Mouse (Mus musculus) layer of hippocampus, postnatal 36 days (tissue): Measurements from ENCODE around the gene Agt. TPM values are rescaled to one million over a fixed set of nuclear protein-coding genes. Genes with fewer than 3 reads are reported as not detected.

ENCODE experiments used
- DNase-seq, 2 experiments: peaks; one replicate each; pipeline ENCODE4 v3.0.0; 2022
- total RNA-seq, 2 experiments: library from RNA; stranded (reverse); gene quantifications; 2 replicates each; pipeline ENCODE4 v1.2.3; 2021

Agt gene
- total RNA-seq, 2 experiments from 2014 or later: 29.9 to 30.8 TPM

DNA sequence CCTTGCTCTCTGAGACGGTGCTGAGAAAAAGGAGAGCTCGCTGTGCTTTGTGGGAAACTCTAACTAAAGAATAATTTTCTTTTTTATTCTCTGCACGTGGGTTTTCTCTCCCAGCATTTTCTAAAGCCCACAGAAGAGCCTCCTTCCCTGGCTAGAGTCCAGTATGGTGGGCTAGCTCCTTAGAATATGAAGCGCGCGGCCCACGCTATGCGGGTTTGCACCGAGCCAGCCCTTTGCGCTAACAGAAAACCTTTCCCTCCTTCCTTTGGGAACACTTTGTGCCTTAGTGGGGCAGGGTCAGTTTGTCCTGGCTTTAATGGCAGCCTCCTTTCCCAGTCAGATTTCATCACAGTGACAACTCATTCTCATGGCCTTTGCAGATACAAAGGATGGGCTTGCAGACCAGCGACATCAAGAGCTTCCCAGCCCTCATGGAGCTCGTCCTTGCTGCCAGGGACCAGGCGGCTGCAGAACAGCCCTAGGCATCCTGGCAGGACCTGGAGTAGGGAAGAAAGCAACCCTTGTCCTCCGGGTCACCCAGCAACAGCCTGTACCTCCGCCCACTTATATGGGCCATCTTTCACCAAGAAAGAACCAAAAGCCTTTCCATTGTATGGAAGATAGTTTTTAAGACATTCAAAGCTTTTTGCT, 18.4 kb downstream of the Agt start:
- no peak for DNase-seq

DNA sequence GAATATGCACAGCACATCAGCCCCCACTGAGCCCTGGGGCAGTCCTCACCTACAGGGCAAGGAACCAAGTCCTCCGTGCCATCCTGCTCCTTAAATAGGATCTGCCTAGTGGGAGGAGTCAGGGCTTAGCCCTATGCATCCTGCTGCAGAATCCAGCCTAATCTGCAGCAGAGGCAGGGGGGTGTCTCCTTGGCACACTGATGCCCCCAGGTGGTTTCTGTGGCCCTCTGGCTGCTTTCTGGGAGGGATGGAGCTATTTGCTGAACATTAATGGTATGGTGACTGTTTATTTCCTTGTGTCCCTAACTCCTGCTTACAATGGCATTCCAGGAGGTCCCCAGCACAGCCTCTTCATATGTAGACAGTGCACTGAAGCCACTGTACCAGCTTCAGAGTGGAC, 21.3 kb downstream of the Agt start:
- DNase-seq: no peak

DNA sequence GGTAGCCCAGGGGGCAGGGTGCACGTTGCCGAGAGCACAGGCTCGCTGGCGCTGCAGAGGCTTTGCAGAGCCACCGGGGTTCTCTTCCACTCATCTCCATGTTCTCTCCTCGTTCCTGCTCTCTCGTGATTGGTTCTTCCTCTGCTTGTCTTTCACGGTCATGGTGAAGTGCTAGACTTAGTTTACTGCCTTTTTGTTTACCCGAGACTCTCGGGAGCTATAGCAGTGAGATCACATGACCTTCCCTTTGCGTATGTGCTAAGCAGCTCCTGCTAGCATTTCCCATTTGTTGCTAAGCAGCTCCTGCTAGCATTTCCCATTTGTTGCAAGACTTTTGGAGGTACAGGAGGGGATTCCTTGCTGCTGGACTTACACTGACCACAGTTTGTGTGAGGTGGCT, 22.2 kb downstream of the Agt start:
- no peak for DNase-seq

DNA sequence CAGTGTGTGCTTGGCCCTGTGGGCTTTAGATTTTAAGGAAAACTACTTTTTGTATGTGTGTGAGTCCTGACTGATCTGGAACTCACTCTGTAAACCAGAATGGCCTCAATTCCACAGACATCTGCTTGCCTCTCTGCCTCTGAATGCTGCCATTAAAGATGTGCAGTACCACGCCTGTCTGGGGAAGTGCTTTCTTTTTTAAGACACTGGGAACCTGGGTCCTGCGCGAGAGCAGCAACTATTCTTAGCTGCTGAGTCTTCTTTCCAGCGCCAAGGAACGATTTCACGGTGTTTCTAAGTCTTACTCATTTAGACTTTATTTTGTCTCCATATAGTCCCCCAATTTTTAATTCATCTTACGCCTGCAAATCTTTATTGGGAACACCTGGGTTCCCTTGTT, 22.7 kb downstream of the Agt start:
- no peak for DNase-seq

DNA sequence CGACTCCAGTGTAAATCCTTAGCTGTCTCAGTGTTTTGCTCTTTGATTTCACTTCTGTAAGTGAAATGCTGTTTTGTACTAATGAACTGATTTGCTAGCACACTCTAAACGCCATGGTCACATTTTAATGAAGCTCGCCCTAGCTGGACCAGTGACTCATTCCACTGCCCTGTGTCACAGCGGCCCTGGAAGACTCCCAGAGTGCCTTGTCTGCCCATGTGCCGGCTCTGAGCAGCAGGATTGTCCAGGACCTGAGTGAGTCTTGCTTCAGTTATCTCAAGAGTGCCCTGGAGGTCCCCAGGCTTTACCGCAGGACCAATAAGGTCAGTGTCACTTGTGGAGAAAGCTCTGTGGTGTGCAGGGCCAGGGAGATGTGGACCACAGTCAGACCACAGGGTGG, 23.1 kb downstream of the Agt start:
- no peak for DNase-seq

DNA sequence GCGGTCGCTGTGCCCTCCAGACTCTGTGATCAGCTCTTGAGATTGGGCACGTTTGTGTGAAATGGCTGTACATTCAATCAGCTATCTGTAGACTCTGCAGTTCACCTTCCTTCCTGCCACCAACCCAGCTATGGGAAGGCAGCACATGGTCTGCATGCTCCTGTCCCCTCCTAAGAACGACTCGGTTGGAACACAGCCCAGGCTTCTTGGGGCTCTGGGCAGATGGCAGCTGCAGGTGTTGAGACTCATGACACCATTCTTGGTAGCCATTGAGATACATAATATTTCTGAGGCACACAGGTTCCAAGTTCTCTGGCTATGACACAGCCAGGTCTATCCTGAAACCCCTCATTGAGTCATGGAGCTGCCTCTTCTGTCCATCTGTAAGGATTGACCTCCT, 26.2 kb downstream of the Agt start:
- no peak for DNase-seq

DNA sequence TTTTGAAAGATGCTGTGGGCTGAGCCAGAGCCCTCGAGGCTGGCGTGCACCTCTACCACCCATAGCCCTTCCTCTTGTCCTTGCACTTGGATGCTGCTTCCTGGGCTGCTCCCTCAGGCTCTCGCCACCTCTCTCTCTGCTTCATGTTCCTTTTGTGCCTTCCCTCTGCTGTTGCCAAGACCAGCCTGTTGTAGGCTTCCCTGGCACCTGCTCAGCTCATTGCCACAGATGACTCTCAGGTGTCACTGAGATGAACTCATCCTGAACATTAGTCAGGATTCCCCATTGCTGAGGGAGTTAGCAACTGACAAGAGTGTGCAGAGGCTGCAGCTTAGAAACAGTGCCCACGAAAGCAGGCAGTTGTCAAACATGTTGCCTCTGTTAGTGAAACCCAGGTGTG, 27.5 kb downstream of the Agt start:
- DNase-seq: no peak

DNA sequence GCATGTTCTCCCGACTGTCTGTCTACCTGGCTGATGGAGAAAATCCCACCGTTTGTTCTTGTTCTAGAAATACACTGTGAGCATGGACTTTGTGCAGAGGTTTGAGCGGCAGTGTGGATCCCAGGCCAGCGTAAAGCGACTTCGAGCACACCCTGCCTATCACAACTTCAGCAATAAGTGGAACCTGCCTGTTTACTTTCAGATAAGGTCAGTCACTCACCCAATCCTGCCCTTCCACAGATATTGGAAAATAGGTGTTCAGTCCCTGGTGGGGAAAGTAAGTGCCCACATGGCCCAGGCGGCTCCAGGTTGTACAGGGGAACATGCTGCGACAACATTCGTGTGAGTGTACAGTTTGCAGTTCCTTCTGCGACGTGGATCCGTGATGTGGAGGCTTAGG, 28.6 kb downstream of the Agt start:
- DNase-seq: no peak

DNA sequence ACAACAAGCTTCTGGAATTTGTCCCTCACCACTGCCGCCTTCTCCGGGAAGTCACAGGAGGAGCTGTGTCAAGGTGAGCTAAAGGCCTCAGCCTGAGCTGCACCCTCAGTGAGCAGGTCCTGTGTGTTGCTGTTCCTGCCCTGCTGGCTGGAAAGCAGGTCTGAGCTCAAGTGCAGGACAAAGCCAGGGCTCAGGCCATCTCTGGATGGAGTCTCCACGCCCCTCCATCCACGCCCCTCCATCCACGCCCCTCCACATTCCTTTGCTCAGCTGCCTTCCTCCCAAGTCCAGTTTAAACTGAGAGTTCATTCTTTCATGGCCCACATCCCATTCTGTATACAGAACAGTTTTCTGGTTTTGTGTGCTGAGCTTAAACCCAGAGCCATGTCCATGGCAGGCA, 34.1 kb downstream of the Agt start:
- DNase-seq: no peak

DNA sequence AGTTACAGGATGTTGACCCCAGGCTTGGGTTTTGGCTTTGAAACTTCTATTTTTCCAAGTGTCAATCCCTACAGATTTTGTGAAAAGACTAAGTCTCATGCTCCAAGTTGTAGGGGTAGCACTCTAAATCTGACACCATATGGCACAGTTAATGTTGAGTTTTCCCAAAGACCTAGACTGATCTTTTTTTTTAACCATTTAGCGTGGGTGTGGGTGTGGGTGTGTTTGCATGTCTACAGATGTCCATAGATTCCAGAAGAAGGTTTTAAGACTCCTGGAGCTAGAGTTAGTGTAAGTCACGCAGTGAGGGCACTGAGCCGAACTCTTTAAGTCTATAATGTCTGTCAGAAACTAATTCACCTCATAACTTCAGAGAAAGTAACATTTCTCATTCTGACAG, 36.9 kb downstream of the Agt start:
- no peak for DNase-seq

DNA sequence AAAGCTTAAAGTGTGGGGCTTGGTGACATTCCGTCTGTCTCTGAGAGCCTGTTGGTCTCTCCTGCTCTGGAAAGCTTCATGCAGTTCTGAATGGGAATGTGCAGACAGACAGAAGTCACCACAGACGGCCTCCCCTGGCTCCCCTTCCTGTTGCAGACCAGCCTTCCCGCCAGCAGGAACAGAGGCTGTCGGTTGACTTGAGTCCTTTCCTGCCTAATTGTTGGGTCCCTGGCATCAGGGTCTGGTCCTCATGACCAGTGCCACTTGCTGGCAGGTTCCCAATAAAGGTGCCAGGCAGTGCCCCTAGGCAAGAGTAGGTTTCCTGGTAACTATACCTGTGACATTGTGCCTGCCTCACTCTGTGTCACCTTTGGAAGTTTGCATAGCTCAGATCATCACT, 38.5 kb downstream of the Agt start:
- no peak for DNase-seq

DNA sequence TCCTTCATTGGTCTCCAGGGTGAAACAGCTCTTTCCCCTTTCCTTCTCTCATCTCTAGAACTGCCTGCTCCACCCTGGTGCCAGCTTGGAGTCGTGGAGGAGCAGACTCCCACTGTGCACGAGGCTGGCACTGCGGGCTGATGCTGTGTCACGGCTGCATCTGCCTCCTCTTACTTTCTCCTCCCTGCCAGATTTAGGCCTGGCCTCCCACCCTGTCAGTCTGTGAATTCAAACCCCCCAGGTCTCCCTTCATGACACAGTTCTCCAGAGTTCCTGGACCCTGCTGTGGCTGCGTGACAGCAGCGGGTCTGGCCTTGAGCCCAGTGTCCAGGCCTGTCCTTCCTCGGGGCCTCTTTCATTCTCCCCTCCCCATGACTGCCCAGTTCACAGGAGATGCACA, 39.0 kb downstream of the Agt start:
- DNase-seq: no peak

DNA sequence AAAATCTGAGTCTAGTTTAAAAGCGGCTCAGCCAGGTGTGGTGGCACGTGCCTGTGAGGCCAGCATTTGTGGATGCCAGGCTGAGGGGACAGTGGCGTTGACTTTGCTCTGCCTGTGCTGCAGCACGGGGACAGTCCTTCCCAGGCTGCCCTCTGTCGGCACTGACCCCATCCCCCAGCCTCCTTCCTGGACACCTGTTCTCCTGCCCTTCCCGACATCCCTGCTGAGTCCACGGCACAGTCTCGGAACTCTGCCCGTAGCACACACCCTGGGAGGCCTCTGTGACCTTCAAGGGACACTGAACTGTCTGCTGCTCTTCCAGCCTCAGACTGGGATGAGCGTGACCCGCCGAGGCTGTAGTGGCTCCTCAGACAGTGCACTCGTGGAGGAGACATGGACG, 39.4 kb downstream of the Agt start:
- no peak for DNase-seq

DNA sequence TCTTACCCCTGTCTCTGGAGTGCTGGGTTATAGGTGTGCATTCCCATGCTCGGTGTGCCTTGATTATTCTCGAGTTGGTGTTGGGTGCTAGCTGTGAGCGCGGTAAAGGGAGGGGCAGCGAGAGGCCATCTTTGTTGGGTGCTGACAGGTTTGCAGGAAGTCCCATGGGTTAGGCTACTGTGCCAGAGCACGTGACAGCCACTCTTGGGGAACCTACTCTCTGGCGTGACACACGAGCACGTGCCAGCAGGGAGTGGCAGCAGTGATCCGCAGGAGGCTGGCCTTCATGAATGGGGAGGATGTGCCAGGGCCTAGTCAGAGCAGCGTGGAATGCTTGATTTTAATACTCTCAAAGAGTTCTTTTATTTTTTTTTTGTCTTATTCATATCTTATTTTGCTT, 43.2 kb downstream of the Agt start:
- no peak for DNase-seq

DNA sequence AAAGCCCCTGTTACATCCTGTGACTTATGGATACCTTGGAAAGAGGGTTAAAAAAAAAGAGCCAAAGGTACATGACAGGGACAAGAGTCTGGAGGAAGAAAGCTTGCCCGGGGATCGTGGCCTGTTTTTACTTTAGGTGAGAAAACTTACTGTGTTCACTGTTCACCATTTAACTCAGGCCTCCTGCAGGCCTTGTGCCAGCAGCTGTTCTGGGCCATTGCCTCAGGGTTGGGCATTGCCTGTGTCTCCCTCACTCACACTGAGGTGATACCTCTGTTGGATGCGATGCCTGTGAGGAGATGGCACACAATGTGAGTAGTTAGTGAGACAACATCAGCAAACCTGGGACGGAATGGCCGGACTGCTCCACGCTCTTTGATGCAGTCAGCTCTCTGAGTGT, 47.6 kb downstream of the Agt start:
- no peak for DNase-seq

DNA sequence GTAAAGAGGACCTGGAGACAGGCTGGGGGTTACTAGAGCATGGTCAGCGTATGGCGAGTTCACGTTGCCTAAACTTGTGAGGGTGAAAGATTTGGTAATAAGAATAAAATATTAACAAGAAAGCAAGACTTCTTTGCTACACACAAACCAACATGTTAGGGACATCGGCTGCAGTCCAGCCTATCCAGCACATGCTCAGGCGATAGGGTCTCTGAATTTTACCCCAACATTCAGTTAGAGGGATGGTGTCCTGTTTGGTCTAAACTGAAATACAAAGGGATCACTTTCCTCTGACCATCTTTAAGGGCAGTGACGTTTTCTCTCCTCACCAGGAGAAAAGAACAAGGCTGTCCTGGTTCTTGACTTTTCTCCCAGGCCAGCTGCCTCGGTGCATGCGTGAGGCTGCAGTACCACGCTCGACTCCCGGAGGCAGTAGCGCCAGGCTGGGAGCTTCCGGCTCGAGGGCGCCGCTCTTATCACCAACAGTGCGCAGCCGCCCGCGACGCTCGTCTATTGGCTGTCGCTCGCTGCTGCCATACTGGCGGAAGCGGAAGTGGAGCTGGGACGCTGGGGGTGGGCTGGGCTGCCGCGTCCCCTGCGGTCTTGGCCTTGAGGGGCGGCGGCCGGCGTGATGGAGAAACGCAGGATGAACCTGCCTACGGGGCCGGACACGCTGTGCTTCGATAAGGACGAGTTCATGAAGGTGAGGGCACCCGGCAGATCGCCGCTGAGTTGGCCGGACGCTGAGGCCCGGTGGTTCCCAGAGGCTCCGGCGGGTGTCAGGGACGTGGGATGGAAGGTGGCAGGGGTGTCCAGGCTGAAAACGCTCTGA, 49.0 kb downstream of the Agt start, which contains the start of gene Cog2:
Cog2 (plus strand) TSS at position 519 of the 832 bp plus-strand sequence.
- peak; percentile 88 to 90 for DNase-seq

DNA sequence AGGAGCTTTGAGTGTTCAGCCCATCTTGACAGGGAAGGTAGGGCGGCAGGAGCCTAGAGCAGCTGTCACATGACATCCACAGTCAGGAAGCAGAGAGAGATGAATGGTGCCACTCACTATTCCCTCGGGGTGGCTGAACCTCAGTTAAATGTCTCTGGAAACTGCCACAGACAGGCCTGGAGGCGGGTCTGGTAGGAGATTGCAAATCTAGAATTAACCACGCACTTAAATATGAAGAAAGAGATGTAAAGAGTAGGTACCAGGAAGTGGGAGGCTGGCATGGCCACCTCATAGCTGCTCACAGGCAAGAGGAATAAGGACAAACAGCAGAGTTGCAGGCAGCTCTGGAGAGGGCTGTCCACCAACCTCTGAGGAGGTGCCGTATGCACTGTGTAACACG, 52.4 kb downstream of the Agt start:
- no peak for DNase-seq

DNA sequence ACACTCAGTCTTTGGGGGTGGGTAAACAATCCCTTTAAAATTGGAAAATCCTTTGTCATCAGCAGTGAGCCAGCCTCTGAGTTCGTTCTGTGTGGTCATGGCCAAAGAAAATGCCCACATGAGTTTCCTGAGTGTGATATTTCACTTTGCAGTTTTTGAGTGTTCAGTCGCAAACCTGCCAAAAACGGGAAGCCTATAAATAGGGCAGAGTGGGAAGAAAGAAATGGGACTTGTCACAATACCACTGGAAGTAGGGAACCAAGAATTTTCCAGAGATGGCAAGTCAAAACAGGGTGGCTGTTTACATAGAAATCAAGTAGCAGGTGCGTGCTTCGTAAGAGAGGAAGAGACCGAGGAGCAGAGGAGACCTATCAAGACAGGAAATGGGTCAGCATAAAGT, 53.0 kb downstream of the Agt start:
- no peak for DNase-seq

DNA sequence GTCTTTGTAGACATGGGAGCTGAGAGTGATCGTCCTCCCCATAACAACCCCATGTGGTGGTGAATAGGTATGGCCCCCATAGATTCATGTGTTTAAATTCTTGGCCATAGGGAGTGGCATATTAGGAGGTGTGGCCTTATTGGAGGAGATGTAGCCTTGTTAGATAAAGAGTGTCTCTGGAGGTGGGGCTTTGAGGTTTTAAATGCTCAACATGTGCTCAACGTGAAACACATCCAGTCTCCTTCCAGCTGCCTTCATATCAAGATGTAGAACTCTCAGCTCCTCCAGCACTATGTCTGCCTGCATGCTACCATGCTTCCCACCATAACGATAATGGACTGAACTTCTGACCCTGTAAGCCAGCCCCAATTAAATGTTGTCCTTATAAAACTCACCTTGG, 53.5 kb downstream of the Agt start:
- DNase-seq: no peak

DNA sequence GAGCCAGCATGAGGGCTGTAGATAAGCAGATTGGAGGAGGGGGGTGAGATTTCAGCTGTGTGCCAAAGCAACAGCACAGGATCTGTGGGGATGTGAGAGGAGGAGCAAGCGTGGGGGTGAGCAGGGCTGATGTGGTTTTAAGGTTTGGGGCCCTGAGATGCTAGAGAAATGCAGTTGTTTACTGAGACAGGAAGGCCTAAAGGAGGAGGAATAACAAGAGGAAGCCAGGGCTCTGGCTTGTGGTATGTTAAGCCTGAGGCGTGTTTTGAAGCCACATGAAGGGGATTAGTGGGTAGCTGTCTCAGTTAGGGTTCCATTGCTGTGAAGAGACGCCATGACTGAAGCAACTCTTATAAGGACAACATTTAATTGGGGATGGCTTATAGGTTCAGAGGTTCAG, 60.4 kb downstream of the Agt start:
- DNase-seq: no peak

DNA sequence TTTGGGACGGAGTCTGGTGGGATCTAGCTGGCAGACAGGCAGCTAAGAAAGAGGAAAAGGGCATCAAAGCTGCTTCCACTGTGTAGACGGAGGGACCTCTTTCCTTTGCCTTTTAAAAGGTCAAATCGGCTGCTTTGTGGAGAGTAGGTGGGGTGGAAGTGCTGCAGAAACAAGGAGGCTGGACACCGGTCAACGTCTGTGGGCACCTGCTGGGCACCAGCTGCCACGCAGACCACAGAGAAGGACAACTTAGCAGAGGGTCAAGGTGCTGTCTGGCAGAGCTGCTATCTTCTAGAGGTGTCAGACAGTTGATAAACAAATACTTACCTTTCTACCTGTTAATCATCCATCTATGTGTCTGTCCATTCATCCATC, 61.2 kb downstream of the Agt start:
- DNase-seq: no peak

DNA sequence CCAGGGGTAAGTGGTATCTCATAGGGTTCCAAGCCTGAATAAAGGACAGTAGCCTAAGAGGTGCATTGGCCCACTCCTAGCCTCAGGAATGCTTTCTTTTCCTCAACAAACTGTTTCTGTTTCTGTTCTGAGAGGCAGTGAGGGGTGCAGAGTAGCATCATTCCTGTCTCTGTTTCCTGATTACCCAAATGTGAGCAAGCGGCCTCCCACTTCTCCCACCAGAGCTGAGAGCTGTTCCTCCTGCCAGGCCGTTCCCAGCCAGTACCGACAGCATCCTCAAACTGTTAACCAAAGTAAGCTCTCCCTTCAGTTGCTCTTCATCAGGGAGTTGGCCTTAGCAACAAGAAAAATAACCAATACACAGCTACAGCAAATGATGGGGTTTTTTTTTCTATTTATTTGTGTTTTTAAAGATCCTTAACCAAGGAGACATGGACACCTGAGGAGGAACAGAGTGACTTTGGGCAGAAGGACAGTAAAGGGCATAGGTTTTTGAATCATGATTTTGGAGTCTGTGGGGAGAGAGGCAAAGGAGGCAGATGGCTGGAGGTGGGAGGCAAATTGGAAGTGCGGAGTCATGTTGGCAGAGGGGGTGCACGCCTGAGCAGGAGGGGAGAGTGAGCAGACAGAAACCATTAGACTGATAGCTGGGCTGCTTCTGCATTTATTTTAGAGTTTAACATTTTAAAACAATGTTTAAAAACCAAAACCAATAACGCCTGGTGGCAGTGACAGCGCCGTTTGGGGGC, 61.8 kb downstream of the Agt start:
- peak; percentile 80 to 82 for DNase-seq
